Mouse (Mus musculus): Measurements from ENCODE around the gene Ddb2.
"Not testable (repeated sequence)": the region's sequence is repeated elsewhere in the genome, so short reads cannot be mapped to it uniquely, and the experiment has no call there.

Gene Ddb2

GRCm38 (mm10) chr2:91255661-91256150 lies 18.9 kb upstream of the Ddb2 start, which contains the start of gene Pacsin3:
TSS of gene Pacsin3 (plus strand) at chr2:91255954.
- DNase-seq (ENCODE audit: low spot score in 2 of 2), result peak in 1 of 2 experiments; percentile 22

GRCm38 (mm10) chr2:91254725-91255380 lies 18.1 kb upstream of the Ddb2 start:
- DNase-seq (ENCODE audit: low spot score in 2 of 2), result no peak

DNA sequence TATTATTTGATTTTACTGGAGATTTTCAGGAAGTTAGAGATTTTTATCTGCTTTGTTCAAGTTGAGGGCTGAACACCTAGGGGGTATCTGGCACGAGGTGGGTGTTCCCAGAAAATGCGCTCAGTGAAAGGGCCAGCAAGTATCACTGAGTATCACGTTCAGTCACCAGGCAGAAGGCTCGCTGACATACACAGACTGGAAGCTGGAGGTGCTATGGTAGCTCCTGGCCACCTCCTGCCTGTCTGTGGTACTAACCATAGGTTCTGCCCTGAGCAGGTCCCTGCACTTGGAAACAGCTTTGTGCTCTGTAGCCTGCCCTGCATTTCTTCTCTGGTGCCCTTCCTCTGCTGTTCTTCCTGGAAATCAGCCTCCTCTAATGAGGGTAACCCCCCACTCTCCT lies 15.7 kb upstream of the Ddb2 start:
- DNase-seq (ENCODE audit: low spot score in 2 of 2), result no peak

DNA sequence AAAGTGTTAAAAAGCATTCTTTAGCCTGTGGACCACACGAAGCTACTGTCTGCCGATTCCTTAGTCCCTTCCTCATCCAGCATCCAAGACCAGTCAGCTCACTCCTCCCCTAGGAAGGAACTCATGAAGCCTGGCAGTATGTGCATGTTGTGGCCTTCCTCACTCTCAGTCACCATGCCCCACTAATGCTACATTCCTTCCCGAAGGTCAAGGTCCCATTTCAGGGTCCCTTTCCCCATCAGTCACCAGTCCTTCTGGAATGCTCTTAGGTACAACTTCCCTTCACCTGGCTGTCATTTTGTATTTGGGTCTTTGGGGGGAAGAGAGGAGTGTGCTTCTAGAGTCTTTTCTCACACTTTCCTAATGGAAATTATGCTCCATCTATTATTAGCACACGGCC lies 15.2 kb upstream of the Ddb2 start:
- DNase-seq (ENCODE audit: low spot score in 2 of 2), result no peak

DNA sequence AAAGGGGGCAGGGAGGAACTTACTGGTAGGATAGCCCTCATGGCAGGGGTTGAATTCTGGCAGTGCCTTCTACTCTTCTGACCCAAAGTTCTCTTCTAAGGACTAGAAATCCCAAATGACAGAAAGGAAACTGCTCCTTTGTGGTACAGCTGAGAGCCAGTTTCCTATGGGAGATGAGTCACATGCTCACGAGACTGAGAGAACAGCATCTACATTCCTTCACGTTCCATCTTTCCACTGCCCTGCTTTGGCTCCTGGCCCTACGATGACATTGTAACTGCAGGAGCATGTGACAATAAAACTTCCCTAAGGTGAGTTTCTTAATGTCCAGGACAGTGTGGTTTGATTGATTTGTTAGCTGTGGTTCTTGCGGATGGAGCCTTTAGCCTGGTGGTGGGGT lies 11.6 kb upstream of the Ddb2 start:
- DNase-seq (ENCODE audit: low spot score in 2 of 2), result no peak

GRCm38 (mm10) chr2:91244557-91245228 lies 7.9 kb upstream of the Ddb2 start:
- no peak for DNase-seq (ENCODE audit: low spot score in 2 of 2)

- DNase-seq (ENCODE audit: low spot score in 2 of 2), result peak in 1 of 2 experiments; percentile 54
Measured at GRCm38 (mm10) chr2:91243416-91243815, 6.6 kb upstream of the Ddb2 start.

GRCm38 (mm10) chr2:91242547-91242946 lies 5.8 kb upstream of the Ddb2 start:
- DNase-seq (ENCODE audit: low spot score in 2 of 2), result no peak

- not testable (repeated sequence) for DNase-seq (ENCODE audit: low spot score in 2 of 2)
Measured at GRCm38 (mm10) chr2:91237511-91238080, 814 bp upstream of the Ddb2 start.

DNA sequence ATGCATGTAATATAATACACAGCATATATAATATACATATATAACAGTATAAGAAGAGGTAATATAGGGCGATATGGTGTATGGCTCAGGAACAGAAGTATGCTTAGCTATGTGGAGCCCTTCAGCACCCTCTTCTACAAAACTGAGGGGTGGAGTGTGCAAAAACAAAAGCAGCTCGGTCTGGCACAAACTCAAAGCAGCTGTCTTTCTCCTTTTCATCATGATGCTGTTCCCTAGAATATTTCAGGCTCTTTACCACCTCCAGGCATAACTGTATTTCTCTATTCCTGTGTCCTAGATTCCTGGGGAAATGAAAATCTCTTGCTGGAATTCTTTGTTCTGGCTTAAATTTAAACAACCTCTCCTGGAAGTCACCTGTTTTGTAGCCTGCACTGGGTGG lies 7.0 kb downstream of the Ddb2 start:
- DNase-seq (ENCODE audit: low spot score in 2 of 2), result no peak

GRCm38 (mm10) chr2:91223614-91224013 lies 13.2 kb downstream of the Ddb2 start:
- no peak for DNase-seq (ENCODE audit: low spot score in 2 of 2)

DNA sequence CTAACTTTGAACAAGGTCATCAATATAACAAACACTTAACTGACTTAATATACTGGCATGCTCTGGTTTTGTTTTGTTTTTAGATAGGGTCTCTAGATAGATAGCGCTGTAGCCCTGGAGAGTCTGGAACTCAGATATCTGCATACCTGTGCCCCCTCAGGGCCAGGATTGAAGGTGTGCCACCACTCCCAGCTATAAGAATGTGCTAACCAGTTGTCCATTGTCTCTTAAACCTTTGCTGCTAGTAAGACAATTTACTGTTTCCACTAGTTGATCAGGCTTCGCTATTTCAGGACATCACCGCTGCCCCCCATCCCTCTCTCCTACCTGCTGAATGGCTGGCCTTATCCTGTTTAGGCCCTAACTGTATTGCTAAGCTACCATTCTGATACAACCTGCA lies 16.3 kb downstream of the Ddb2 start:
- no peak for DNase-seq (ENCODE audit: low spot score in 2 of 2)

DNA sequence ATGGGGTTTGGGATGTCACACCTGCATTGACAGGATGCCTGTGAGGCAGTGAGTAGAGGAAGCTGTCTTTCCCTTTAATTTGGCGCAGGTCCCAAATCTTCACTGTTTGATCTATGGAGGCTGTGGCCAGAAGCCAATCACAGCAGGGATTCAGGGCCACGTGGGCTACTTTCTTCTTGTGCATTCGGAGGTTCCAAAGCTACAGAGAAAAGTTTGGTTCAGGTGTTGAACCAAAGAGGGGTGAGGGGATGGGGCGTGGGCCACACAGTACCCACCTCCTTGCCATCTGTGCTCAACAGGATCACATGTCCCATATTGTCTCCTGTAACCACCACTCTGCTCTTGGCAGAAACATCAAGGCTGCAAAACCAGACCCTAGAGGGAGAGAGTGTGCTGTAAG lies 19.8 kb downstream of the Ddb2 start:
- no peak for DNase-seq (ENCODE audit: low spot score in 2 of 2)

DNA sequence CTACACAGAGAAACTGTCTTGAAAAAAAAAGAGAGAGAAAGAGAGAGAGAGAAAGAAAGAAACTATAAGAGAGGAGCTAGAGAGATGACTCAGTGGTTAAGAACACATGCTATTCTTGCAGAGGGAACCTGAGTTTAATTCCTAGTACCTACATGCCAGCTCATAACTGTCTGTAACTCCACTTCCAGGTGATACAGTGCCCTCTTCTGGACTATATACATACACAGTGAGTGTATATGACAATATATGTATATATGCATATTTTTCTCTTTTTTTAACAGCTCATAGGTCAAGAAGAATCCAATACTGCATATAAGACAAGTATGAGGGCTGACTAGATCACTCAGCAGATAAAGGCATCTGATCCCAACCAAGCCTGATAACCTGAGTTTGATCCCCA lies 23.5 kb downstream of the Ddb2 start:
- no peak for DNase-seq (ENCODE audit: low spot score in 2 of 2)

DNA sequence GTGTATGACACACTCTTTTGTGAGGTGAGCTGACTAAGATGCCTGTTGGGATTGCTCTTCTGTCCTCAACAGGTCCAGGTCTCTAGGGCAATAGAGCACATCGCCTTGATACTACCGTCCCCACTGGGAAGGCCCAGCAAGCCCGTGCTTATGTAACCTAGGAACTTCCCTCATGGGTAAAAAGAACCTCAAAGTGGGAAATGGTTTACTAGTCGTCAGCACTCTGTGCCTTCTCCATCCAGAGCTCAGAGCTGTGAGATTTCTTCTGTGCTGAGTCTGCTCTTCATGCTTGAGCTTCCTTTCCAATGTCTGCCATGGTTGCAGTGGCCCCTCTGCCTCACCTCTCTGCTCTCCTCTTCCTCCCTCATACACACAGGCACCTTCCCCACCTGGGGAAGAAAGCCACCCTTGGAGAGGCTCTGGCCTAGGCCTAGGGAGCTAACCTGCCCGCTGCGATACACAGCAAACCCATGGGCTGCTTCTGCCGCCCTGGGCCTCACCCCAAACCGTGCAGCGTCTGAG lies 30.5 kb downstream of the Ddb2 start:
- no peak for DNase-seq (ENCODE audit: low spot score in 2 of 2)

- no peak for DNase-seq (ENCODE audit: low spot score in 2 of 2)
Measured at GRCm38 (mm10) chr2:91202972-91203656, 33.7 kb downstream of the Ddb2 start.

- DNase-seq (ENCODE audit: low spot score in 2 of 2), result peak; percentile 90 to 95
Measured at GRCm38 (mm10) chr2:91202222-91202971, 34.4 kb downstream of the Ddb2 start, which contains the start of the genes Nr1h3 and Acp2. TSS of gene Nr1h3 (minus strand) at chr2:91202834. TSS of gene Acp2 (plus strand) at chr2:91202885.

DNA sequence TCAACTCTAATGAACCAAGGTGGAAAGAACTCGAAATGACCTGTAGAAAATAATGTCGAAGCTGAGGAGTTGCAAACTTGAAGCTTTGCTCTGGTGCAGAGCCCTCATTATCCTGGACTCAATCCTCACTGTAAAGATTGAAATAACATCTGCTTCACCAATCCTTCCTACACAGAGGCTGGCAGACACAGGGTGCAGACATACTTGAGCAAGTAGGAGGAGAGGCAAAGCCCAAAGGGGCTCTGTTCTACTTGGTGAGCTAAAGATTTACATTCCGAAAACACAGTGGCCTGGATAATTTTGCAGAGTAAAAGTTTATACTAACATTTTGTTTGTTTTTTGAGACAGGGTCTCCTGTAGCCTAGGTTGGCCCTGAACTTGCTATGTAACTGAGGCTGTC lies 37.9 kb downstream of the Ddb2 start:
- no peak for DNase-seq (ENCODE audit: low spot score in 2 of 2)

GRCm38 (mm10) chr2:91196577-91197001 lies 40.2 kb downstream of the Ddb2 start:
- DNase-seq (ENCODE audit: low spot score in 2 of 2), result no peak

DNA sequence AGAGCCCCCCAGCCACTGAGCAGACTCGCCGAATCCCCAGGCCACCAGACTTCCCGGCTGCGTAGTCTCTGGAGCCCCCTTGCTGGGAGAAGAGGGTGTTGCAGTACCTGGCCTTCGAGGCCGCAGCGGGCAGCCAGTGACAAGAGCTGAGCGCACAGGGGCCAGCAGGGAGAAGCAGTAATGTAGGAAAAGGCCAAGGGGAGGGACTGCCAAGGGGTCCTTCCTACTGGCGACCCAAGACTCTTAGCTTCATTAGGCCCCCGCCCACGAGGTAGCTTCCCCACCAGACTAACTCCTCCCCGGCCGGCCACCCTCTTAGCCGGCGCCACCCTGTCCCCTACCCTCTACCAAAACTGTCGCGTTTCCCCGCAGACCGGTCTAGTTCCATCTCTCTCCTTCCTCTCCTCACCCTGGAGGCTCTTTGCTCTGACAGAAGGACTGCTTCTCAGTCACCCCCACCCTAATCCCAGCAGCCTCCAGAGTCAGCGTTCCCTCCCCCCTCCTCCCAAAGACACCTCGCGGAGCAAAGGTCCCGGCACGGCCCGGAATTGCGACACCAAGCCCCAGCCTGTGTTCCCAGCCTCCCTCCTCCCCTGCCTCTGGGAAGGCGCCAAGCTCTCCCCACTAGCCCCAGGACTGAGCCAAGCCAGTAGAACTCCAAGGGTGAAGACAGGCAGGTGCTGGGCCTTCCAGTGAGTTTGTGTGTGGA lies 42.0 kb downstream of the Ddb2 start:
- no peak for DNase-seq (ENCODE audit: low spot score in 2 of 2)

GRCm38 (mm10) chr2:91190501-91190900 lies 46.3 kb downstream of the Ddb2 start:
- DNase-seq (ENCODE audit: low spot score in 2 of 2), result no peak

Measured in frontal cortex, postnatal 25 days (tissue).